Mouse (Mus musculus) liver, postnatal 0 days (tissue): ENCODE measurements around the gene Rtbdn.

Source experiments
- CTCF ChIP-seq: sonication (generic); IDR thresholded peaks from 2 replicates; pipeline ENCODE4 v1.5.1; 2016; ENCODE audit warnings: antibody characterized with exemption, low read depth
- EP300 ChIP-seq: IDR thresholded peaks from 2 replicates; pipeline ENCODE4 v1.6.1; 2016; ENCODE audit warnings: antibody characterized with exemption, low read depth, mild to moderate bottlenecking

GRCm38 (mm10) chr8:84959811-84960210 is 13.0 kb downstream of the Rtbdn start:
- no peak for TF ChIP-seq EP300
- TF ChIP-seq CTCF = no peak
